Mouse (Mus musculus) embryonic facial prominence, embryonic 13.5 days (tissue): Measurements from ENCODE around the gene Zfp593. TPM values are rescaled to one million over a fixed set of nuclear protein-coding genes. Genes with fewer than 3 reads are reported as not detected.

Experiments used
- ATAC-seq: fragments of 200-750 bp; cut with Nextera tagmentation; 2 replicates; pipeline ENCODE4 v1.8.0; 2017; ENCODE audit warnings: low read depth; ENCODE audit not compliant: insufficient number of reproducible peaks, insufficient read depth, low FRiP score, low TSS enrichment
- H3K27ac ChIP-seq: fragments of 300-500 bp; sonication (generic); 2 replicates; pipeline ENCODE4 v1.5.1; 2015; ENCODE audit warnings: moderate library complexity, mild to moderate bottlenecking, inconsistent platforms
- H3K27me3 ChIP-seq: fragments of 300-500 bp; sonication (generic); 2 replicates; pipeline ENCODE4 v1.6.1; 2015; ENCODE audit warnings: mild to moderate bottlenecking, inconsistent platforms
- H3K36me3 ChIP-seq: fragments of 300-500 bp; sonication (generic); 2 replicates; pipeline ENCODE4 v1.6.1; 2015; ENCODE audit warnings: mild to moderate bottlenecking, inconsistent platforms
- H3K4me1 ChIP-seq: fragments of 300-500 bp; sonication (generic); 2 replicates; pipeline ENCODE4 v1.6.1; 2015; ENCODE audit warnings: inconsistent platforms
- H3K4me2 ChIP-seq: fragments of 300-500 bp; sonication (generic); 2 replicates; pipeline ENCODE4 v1.6.1; 2015; ENCODE audit warnings: moderate library complexity, mild to moderate bottlenecking, inconsistent platforms
- H3K4me3 ChIP-seq: fragments of 300-500 bp; sonication (generic); 2 replicates; pipeline ENCODE4 v1.5.1; 2015; ENCODE audit warnings: mild to moderate bottlenecking, inconsistent platforms
- H3K9ac ChIP-seq: fragments of 300-500 bp; sonication (generic); 2 replicates; pipeline ENCODE4 v1.6.1; 2015; ENCODE audit warnings: mild to moderate bottlenecking, inconsistent platforms
- H3K9me3 ChIP-seq: fragments of 300-500 bp; sonication (generic); 2 replicates; pipeline ENCODE4 v1.6.1; 2016; ENCODE audit warnings: inconsistent platforms
- WGBS: fragments of 180-500 bp; shearing (Covaris S2); methylation state at CpG from one replicate; pipeline ENCODE4 v1.1.7; 2015; ENCODE audit warnings: mixed read lengths; 5-methylcytosine and 5-hydroxymethylcytosine counted together
- polyA plus RNA-seq: library from polyadenylated mRNA; unstranded; fragments of >200 nt; fragmentation: Nextera tagmentation; extraction: Ambion mirVana; gene quantifications from 2 replicates; pipeline ENCODE4 v1.2.1, GENCODE M21; 2015

The Zfp593 gene
- polyA plus RNA-seq, result 18.8 and 19.7 TPM in 2 replicates

DNA sequence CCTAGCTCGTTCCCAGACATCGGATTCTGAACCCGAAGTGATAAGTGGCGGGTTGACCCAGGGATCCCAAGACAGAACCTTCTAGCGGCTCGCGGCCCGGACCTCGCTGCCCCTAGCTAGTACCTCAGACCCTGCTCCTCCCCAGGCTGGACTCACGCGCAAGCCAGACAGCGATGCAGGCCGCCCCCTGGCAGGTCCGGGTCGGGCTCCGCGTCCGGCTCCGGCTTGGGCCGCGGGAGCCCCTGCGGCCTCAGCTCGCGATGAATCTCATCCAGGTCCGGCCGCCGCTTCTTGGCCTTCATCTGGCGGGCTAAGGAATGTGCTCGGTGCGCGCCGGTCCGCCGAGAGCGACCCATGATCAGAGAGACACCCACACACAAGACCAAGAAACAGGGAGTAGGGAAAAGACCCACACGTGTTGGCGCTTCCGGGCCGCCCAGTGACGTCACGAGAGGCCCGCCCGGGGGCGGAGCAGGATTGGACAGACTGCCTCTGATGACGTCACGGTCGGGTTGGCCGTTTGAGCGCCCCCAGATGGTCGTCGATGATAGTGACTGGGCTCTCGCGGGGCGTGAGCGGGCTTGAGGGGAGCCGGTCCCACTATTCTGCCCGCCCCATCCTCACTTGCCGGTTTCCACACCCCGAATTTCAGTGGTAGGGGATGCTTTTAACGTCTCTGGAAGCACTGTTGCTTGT, at the start of gene Zfp593:
TSS of gene Zfp593 (minus strand) at position 445 of the 696 bp plus-strand sequence.
- peak within 1 kb of the TSS; percentile 89 for H3K9ac ChIP-seq
- ATAC-seq, result no peak
- peaks cover 32% of the 10 kb centered on the region for H3K4me1 ChIP-seq
- H3K27me3 ChIP-seq, result peaks cover 42% of the 10 kb centered on the region
- WGBS, result 0% methylated on average over 60 of the region's 60 CpGs
- H3K9me3 ChIP-seq, result no peaks in the 10 kb centered on the region
- peak within 1 kb of the TSS; percentile 77 for H3K4me3 ChIP-seq
- peaks cover 6% of the 10 kb centered on the region; the same call in 1 of the 2 replicates for H3K36me3 ChIP-seq
- no peak within 1 kb of the TSS; the same call in 1 of the 2 replicates for H3K27ac ChIP-seq
- H3K4me2 ChIP-seq, result peak within 1 kb of the TSS; percentile 90

- H3K4me2 ChIP-seq, result no peak overlapping the region
- H3K4me3 ChIP-seq, result no peak overlapping the region
- H3K9me3 ChIP-seq, result peaks cover 4% of the 10 kb centered on the region; the same call in 1 of the 2 replicates
- H3K9ac ChIP-seq, result no peak overlapping the region
- H3K27me3 ChIP-seq, result 0 out of 2 replicates have a peak, but pooled peaks cover 15% of the 10 kb centered on the region
- WGBS, result 69% methylated on average over 9 of the region's 9 CpGs
- no peak for ATAC-seq
- no peaks in the 10 kb centered on the region for H3K36me3 ChIP-seq
- H3K4me1 ChIP-seq, result peaks cover 2% of the 10 kb centered on the region; the same call in 1 of the 2 replicates
- H3K27ac ChIP-seq, result no peak overlapping the region
Measured at GRCm38 (mm10) chr4:134293692-134294163, 48.3 kb upstream of the Zfp593 start.

DNA sequence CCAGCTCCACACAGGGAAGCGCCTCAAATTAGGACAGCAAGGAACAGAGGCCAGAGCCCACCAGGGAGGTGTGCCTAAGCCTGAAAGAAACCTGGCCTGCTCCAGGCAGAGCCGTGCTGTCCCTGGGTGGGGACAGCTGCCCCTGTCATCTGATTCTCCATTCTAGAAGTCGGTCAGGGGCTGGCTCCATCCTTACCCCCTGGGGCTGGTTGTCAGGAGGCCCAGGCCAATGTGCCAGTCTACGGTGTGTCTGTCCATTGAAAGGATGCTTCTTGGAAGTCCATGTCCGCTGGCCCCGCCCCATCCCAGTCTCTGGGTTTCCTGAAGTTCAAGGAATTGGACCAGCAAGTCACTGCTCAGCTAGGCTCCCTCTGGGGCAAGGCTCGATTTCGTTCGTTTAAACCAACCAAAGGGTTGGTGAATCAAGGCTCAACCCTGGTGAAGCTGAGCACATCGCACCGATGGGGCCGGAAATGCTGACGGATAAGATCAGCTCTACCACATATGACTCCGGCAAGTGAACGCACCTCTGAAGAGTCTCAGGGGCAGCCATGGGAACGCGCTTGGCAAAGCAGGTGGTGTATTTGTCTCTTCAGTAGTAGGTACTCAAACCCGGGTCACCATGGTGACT, 47.8 kb upstream of the Zfp593 start:
- no peak overlapping the region for H3K4me3 ChIP-seq
- H3K4me1 ChIP-seq, result peaks cover 7% of the 10 kb centered on the region
- ATAC-seq, result no peak
- H3K36me3 ChIP-seq, result no peaks in the 10 kb centered on the region
- H3K4me2 ChIP-seq, result no peak overlapping the region
- H3K27me3 ChIP-seq, result 0 out of 2 replicates have a peak, but pooled peaks cover 15% of the 10 kb centered on the region
- H3K9me3 ChIP-seq, result peaks cover 4% of the 10 kb centered on the region; the same call in 1 of the 2 replicates
- H3K27ac ChIP-seq, result no peak overlapping the region
- WGBS, result 75% methylated on average over 18 of the region's 18 CpGs
- H3K9ac ChIP-seq, result peak overlapping the region; percentile 46; the same call in 1 of the 2 replicates

- Histone ChIP-seq H3K36me3 (no peaks in the 10 kb centered on the region), H3K27ac (no peak overlapping the region), H3K4me2 (no peak overlapping the region), H3K4me1 (peaks cover 9% of the 10 kb centered on the region), H3K9me3 (peaks cover 4% of the 10 kb centered on the region; the same call in 1 of the 2 replicates), H3K9ac (no peak overlapping the region), H3K4me3 (no peak overlapping the region), H3K27me3 (0 out of 2 replicates have a peak, but pooled peaks cover 15% of the 10 kb centered on the region)
- 19% methylated on average over 7 of the region's 7 CpGs for WGBS
- no peak for ATAC-seq
Measured at GRCm38 (mm10) chr4:134292067-134292466, 46.7 kb upstream of the Zfp593 start.

DNA sequence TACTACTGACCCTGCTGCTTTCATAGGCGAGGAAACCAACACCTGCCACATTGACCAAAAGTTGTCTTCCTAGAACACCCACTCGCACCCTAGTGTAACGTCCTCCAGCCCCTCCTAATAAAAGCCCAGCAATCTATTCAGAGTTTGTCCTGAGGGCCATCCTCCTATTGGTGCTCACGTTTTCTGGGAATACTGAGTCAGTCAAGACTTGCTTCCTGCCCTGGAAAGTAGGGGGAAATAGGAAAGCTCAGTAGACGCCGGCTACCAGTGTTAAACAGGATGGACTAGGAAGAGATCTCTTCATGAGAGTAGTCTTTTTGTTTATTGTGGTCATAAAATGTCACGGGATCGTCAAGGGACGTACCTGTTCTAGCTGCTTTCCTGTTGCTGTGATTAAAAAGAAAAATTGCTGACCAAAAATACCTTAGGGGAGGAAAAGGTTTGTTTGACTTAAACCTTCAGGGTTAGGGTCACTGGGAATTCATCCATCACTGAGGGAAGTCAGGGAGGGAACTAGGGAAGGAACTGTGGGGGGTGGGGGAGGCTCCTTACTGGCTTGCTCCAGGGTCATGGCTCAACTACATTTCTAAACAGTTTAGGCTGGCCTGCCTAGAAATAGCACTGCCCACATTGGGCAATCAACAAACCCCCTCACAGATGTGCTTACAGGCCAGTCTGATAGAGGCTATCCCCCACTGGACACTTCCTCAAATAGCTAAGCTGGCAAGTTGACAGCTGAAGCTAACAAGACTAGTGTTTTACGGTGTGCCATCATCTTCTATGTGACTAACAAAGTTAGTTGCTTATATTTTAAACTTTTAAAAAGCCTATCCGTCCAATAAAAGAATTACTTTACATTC, 43.2 kb upstream of the Zfp593 start:
- Histone ChIP-seq H3K9ac (peak overlapping the region; percentile 99), H3K27ac (peak overlapping the region; percentile 100)
- no peak for ATAC-seq

DNA sequence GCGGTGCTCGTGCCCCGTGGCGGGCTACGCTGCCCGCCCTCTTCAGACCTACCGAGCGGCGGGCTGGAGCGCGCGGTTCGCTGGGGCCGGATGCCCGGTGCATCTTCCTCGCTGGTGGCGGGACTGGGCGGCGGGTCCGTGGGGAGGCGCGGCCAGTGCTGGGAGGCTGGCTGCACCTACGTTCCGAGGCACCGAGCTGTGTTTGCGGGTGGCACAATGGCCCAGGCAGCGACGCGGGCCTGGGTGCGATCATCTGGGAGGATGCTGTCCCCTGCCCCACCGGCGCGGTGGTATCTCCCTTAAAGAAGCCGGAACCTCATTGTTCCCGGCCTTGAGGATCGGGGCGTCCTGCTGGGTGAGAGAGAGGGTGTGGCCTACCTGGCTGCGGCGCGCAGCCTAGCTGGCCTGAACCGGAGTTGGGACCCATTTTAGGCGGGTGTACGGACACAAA, 42.2 kb upstream of the Zfp593 start, which contains the start of gene Pdik1l:
TSS of gene Pdik1l (minus strand) at position 321 of the 451 bp plus-strand sequence.
- Histone ChIP-seq H3K27me3 (0 out of 2 replicates have a peak, but pooled peaks cover 2% of the 10 kb centered on the region), H3K27ac (peak within 1 kb of the TSS; percentile 100), H3K4me1 (peaks cover 20% of the 10 kb centered on the region), H3K9me3 (no peaks in the 10 kb centered on the region), H3K9ac (peak within 1 kb of the TSS; percentile 99), H3K36me3 (peaks cover 19% of the 10 kb centered on the region), H3K4me3 (peak within 1 kb of the TSS; percentile 100), H3K4me2 (peak within 1 kb of the TSS; percentile 91)
- ATAC-seq, result peak; percentile 78
- WGBS, result under 1% methylated on average over 43 of the region's 43 CpGs

More for the DNA sequence above, 43.2 kb upstream of the Zfp593 start:
- H3K4me2 ChIP-seq, result peak overlapping the region; percentile 91
- H3K4me1 ChIP-seq, result peaks cover 20% of the 10 kb centered on the region
- 46% methylated on average over 11 of the region's 11 CpGs for WGBS
- H3K9me3 ChIP-seq, result no peaks in the 10 kb centered on the region
- 0 out of 2 replicates have a peak, but pooled peaks cover 10% of the 10 kb centered on the region for H3K27me3 ChIP-seq
- peak overlapping the region; percentile 100 for H3K4me3 ChIP-seq
- peaks cover 9% of the 10 kb centered on the region for H3K36me3 ChIP-seq

DNA sequence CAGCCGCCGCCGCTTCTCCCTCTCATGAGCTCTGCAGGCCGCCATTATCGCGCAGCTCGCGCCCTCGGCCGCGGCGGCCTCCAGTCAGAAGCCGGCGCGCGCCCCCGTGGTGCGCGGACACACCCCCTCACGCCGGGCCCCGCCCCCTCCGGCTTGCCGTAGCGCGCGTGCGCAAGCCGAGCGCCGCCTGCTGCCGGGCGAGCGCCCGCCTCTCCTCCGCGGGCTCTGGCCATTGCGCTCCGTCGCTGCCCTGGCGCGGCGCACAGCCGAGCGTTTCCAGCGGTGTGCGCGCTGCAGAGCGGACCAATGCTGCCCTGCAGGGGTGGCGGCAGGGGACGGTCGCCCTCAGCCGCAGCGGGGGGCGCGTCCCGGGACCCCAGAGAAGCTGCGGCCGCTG, 41.8 kb upstream of the Zfp593 start:
- peak overlapping the region; percentile 100 for H3K27ac ChIP-seq
- H3K9me3 ChIP-seq, result no peaks in the 10 kb centered on the region
- no peaks in the 10 kb centered on the region for H3K27me3 ChIP-seq
- peak overlapping the region; percentile 99 for H3K9ac ChIP-seq
- H3K36me3 ChIP-seq, result peaks cover 23% of the 10 kb centered on the region
- H3K4me3 ChIP-seq, result peak overlapping the region; percentile 100
- H3K4me2 ChIP-seq, result peak overlapping the region; percentile 91
- peaks cover 20% of the 10 kb centered on the region for H3K4me1 ChIP-seq
- peak; percentile 94 for ATAC-seq
- under 1% methylated on average over 57 of the region's 59 CpGs for WGBS

- 3% methylated on average over 59 of the region's 59 CpGs for WGBS
- peak overlapping the region; percentile 91 for H3K4me2 ChIP-seq
- peaks cover 20% of the 10 kb centered on the region for H3K4me1 ChIP-seq
- H3K27ac ChIP-seq, result peak overlapping the region; percentile 100
- H3K4me3 ChIP-seq, result peak overlapping the region; percentile 100
- no peaks in the 10 kb centered on the region for H3K9me3 ChIP-seq
- peaks cover 29% of the 10 kb centered on the region for H3K36me3 ChIP-seq
- ATAC-seq, result peak; percentile 21; the same call in 1 of the 2 replicates
- no peaks in the 10 kb centered on the region for H3K27me3 ChIP-seq
- peak overlapping the region; percentile 99 for H3K9ac ChIP-seq
Measured at GRCm38 (mm10) chr4:134286226-134287167, 41.1 kb upstream of the Zfp593 start.

DNA sequence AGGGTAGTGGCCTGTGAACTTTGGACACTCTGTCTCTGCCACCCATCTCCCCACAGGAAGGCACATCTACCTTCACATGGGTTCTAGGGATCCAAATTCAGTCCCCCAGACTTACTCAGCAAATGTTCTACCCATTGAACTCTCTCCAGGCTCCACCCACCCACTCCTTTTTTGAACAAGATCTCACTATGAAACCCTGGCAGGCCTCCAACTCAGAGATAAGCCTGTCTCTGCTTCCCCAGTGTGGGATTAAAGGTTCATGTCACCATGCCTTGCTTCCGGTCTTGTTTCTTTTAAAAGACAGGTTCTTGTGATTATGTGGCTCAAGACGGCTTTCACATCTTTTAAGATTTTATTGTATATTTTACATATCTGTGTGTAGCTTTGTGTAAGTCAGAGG, 39.5 kb upstream of the Zfp593 start:
- Histone ChIP-seq H3K4me1 (peaks cover 20% of the 10 kb centered on the region), H3K27ac (no peak overlapping the region), H3K4me3 (no peak overlapping the region), H3K4me2 (no peak overlapping the region), H3K9ac (no peak overlapping the region), H3K9me3 (no peaks in the 10 kb centered on the region), H3K36me3 (peaks cover 43% of the 10 kb centered on the region), H3K27me3 (no peaks in the 10 kb centered on the region)
- 90% methylated on average over 2 of the region's 2 CpGs for WGBS
- no peak for ATAC-seq
